Mouse (Mus musculus) MEL (cell line): ENCODE data around the gene Zfp51. TPM values are rescaled to one million over a fixed set of nuclear protein-coding genes. Genes with fewer than 3 reads are reported as not detected.
A peak's percentile ranks its signal among the peaks of the same experiment; 100 is the strongest.
"Not testable (repeated sequence)": the region's sequence is repeated elsewhere in the genome, so short reads cannot be mapped to it uniquely, and the experiment has no call there.

Experiments
- DNase-seq: peaks from one replicate; pipeline ENCODE4 v3.0.0; 2011; ENCODE audit warnings: low read depth, low spot score
- H3K27ac ChIP-seq: 2 replicates; pipeline ENCODE4 v1.5.1; 2012; ENCODE audit warnings: low read depth, mild to moderate bottlenecking, control low read depth, low read length, moderate library complexity; ENCODE audit not compliant: control insufficient read depth
- H3K27me3 ChIP-seq, 2 experiments: fragments of 150-350 bp in 1 of 2; sonication (generic) in 1 of 2; 2 replicates each; pipeline ENCODE4 v1.6.1; 2012; ENCODE audit warnings: low read length in 2 of 2, mild to moderate bottlenecking in 2 of 2, improper control_type of control experiment in 1 of 2, moderate library complexity in 1 of 2; ENCODE audit not compliant: insufficient read depth in 2 of 2, control insufficient read depth in 1 of 2
- H3K36me3 ChIP-seq, 2 experiments: 2 replicates each; pipeline ENCODE4 v1.6.1; 2012 to 2014; ENCODE audit warnings: low read length in 2 of 2, improper control_type of control experiment in 1 of 2, inconsistent platforms in 1 of 2, mild to moderate bottlenecking in 1 of 2; ENCODE audit not compliant: insufficient read depth in 2 of 2, control insufficient read depth in 1 of 2
- H3K4me1 ChIP-seq, 2 experiments: fragments of 150-350 bp in 1 of 2; sonication (generic) in 1 of 2; 2 replicates each; pipeline ENCODE4 v1.6.1; 2012; ENCODE audit warnings: low read length in 2 of 2, improper control_type of control experiment in 1 of 2, mild to moderate bottlenecking in 1 of 2; ENCODE audit not compliant: insufficient read depth in 2 of 2, control insufficient read depth in 1 of 2
- H3K4me3 ChIP-seq, 2 experiments: fragments of 150-350 bp in 1 of 2; sonication (generic) in 1 of 2; 2 replicates each; pipeline ENCODE4 v1.5.1; 2012; ENCODE audit warnings: low read depth in 2 of 2, low read length in 2 of 2, mild to moderate bottlenecking in 2 of 2, moderate library complexity in 2 of 2, control low read depth in 1 of 2, improper control_type of control experiment in 1 of 2; ENCODE audit not compliant: control insufficient read depth in 1 of 2, insufficient read depth in 1 of 2
- H3K79me2 ChIP-seq: 2 replicates; pipeline ENCODE4 v1.6.1; 2012; ENCODE audit warnings: mild to moderate bottlenecking, low read length, moderate library complexity; ENCODE audit not compliant: control insufficient read depth, poor library complexity, insufficient read depth
- H3K9ac ChIP-seq: 2 replicates; pipeline ENCODE4 v1.6.1; 2012; ENCODE audit warnings: low read depth, mild to moderate bottlenecking, control low read depth, low read length, moderate library complexity; ENCODE audit not compliant: control insufficient read depth, poor library complexity, severe bottlenecking
- H3K9me3 ChIP-seq: fragments of 150-350 bp; sonication (generic); replicated peaks from 2 replicates; pipeline ENCODE4 v1.6.1; 2012; ENCODE audit warnings: mild to moderate bottlenecking, low read length, improper control_type of control experiment, moderate library complexity; ENCODE audit not compliant: insufficient read depth
- CHD1 ChIP-seq: IDR thresholded peaks from 2 replicates; pipeline ENCODE4 v1.6.1; 2012; ENCODE audit warnings: low read depth, mild to moderate bottlenecking, inconsistent platforms, low read length, improper control_type of control experiment
- E2F4 ChIP-seq: IDR thresholded peaks from 2 replicates; pipeline ENCODE4 v1.6.1; 2011; ENCODE audit warnings: low read depth, low read length, improper control_type of control experiment, borderline replicate concordance
- EP300 ChIP-seq, 2 experiments: IDR thresholded peaks; 2 replicates each; pipeline ENCODE4 v1.6.1; 2011; ENCODE audit warnings: improper control_type of control experiment in 2 of 2, low read length in 2 of 2, low read depth in 1 of 2, mild to moderate bottlenecking in 1 of 2
- ETS1 ChIP-seq: IDR thresholded peaks from 2 replicates; pipeline ENCODE4 v1.6.1; 2012; ENCODE audit warnings: low read depth, mild to moderate bottlenecking, inconsistent platforms, low read length, improper control_type of control experiment, moderate library complexity
- GATA1 ChIP-seq: IDR thresholded peaks from 2 replicates; pipeline ENCODE4 v1.6.1; 2011; ENCODE audit warnings: low read depth, low read length, improper control_type of control experiment
- JUND ChIP-seq: IDR thresholded peaks from 2 replicates; pipeline ENCODE4 v1.6.1; 2011; ENCODE audit warnings: low read depth, mild to moderate bottlenecking, improper control_type of control experiment, low read length
- MXI1 ChIP-seq: IDR thresholded peaks from 2 replicates; pipeline ENCODE4 v1.6.1; 2011; ENCODE audit warnings: mild to moderate bottlenecking, low read depth, low read length, improper control_type of control experiment
- MYC ChIP-seq: IDR thresholded peaks from 2 replicates; pipeline ENCODE4 v1.6.1; 2011; ENCODE audit warnings: low read depth, mild to moderate bottlenecking, low read length, improper control_type of control experiment, moderate library complexity
- POLR2A ChIP-seq, 2 experiments: IDR thresholded peaks; 2 replicates each; pipeline ENCODE4 v1.6.1; 2011 to 2012; ENCODE audit warnings: low read length in 2 of 2, mild to moderate bottlenecking in 2 of 2, control low read depth in 1 of 2, improper control_type of control experiment in 1 of 2, low read depth in 1 of 2, moderate library complexity in 1 of 2; ENCODE audit not compliant: control insufficient read depth in 1 of 2, insufficient read depth in 1 of 2, poor library complexity in 1 of 2
- POLR2AphosphoS2 ChIP-seq: IDR thresholded peaks from 2 replicates; pipeline ENCODE4 v1.6.1; 2011; ENCODE audit warnings: low read length, improper control_type of control experiment
- RCOR1 ChIP-seq: IDR thresholded peaks from 2 replicates; pipeline ENCODE4 v1.6.1; 2012; ENCODE audit warnings: low read depth, mild to moderate bottlenecking, inconsistent platforms, low read length, improper control_type of control experiment
- TBP ChIP-seq: IDR thresholded peaks from 2 replicates; pipeline ENCODE4 v1.8.0; 2011; ENCODE audit warnings: low read depth, low read length, improper control_type of control experiment
- TCF12 ChIP-seq: IDR thresholded peaks from 2 replicates; pipeline ENCODE4 v1.6.1; 2014; ENCODE audit warnings: low read depth, mild to moderate bottlenecking, inconsistent platforms, low read length, improper control_type of control experiment, moderate library complexity
- UBTF ChIP-seq: IDR thresholded peaks from 2 replicates; pipeline ENCODE4 v1.6.1; 2012; ENCODE audit warnings: low read depth, mild to moderate bottlenecking, inconsistent platforms, low read length, improper control_type of control experiment, moderate library complexity, borderline replicate concordance; ENCODE audit not compliant: insufficient read depth
- ZKSCAN1 ChIP-seq: IDR thresholded peaks from 2 replicates; pipeline ENCODE4 v1.6.1; 2012; ENCODE audit warnings: low read depth, mild to moderate bottlenecking, inconsistent platforms, low read length, improper control_type of control experiment, moderate library complexity
- ZMIZ1 ChIP-seq: IDR thresholded peaks from 2 replicates; pipeline ENCODE4 v1.6.1; 2012; ENCODE audit warnings: low read depth, mild to moderate bottlenecking, inconsistent platforms, low read length, improper control_type of control experiment, moderate library complexity
- ZNF384 ChIP-seq: IDR thresholded peaks from 2 replicates; pipeline ENCODE4 v1.6.1; 2012; ENCODE audit warnings: low read depth, mild to moderate bottlenecking, inconsistent platforms, low read length, improper control_type of control experiment
- polyA plus RNA-seq, 2 experiments: library from polyadenylated mRNA; stranded (reverse) in 1 of 2; unstranded in 1 of 2; fragments of >175 nt in 1 of 2; fragments of >200 nt in 1 of 2; gene quantifications; 2 replicates each; pipeline versions ENCODE4 v1.2.1 to v1.2.4; 2012; ENCODE audit warnings: low replicate concordance in 2 of 2, low read depth in 1 of 2; ENCODE audit not compliant: insufficient read length in 2 of 2, insufficient read depth in 1 of 2, missing spikeins in 1 of 2
- total RNA-seq: library from RNA; depleted of rRNA; stranded (reverse); fragments of 300-350 nt; gene quantifications from 2 replicates; pipeline ENCODE4 v1.2.3, GENCODE M21; 2012

Zfp51 gene
- total and polyA plus RNA-seq, 3 experiments = 3.5 to 5.5 TPM; not detected in 1

- Histone ChIP-seq H3K4me1 (peaks cover 10 to 19% of the 10 kb centered on the region in 2 experiments), H3K36me3 (peaks cover 0 to 17% of the 10 kb centered on the region in 2 experiments; a peak in 2 of 4 replicates)
- DNase-seq, H3K27me3 ChIP-seq, H3K27ac ChIP-seq, H3K9me3 ChIP-seq, H3K9ac ChIP-seq, H3K79me2 ChIP-seq, H3K4me3 ChIP-seq: not testable (repeated sequence)
- TF ChIP-seq TCF12 = peak; percentile 42; the same call in 1 of the 2 replicates
- peak; percentile 80 for TF ChIP-seq RCOR1
- peak; percentile 56; the same call in 1 of the 2 replicates for TF ChIP-seq GATA1
- peak in 1 of 2 experiments; percentile 32; a peak in 1 of 4 replicates for TF ChIP-seq EP300 (IDR thresholded peaks at IDR 0.05; ENCODE audit: low read depth in 1 of 2, low read length in 2 of 2)
These were observed 25.1 kb downstream of the Zfp51 start for GRCm38 (mm10) chr17:21475290-21475689.

GRCm38 (mm10) chr17:21476351-21476750, 26.2 kb downstream of the Zfp51 start:
- H3K27ac ChIP-seq, H3K4me3 ChIP-seq, DNase-seq, H3K27me3 ChIP-seq, H3K9me3 ChIP-seq, H3K9ac ChIP-seq, H3K79me2 ChIP-seq: not testable (repeated sequence)
- peaks cover 0 to 17% of the 10 kb centered on the region in 2 experiments; a peak in 2 of 4 replicates for H3K36me3 ChIP-seq
- peaks cover 8 to 18% of the 10 kb centered on the region in 2 experiments for H3K4me1 ChIP-seq

GRCm38 (mm10) chr17:21478103-21478777, 28.1 kb downstream of the Zfp51 start:
- H3K9me3 ChIP-seq, H3K27ac ChIP-seq, H3K27me3 ChIP-seq, H3K9ac ChIP-seq, H3K4me1 ChIP-seq, H3K4me3 ChIP-seq, H3K79me2 ChIP-seq, DNase-seq, H3K36me3 ChIP-seq: not testable (repeated sequence)

- Histone ChIP-seq H3K27ac (peak within 1 kb of the TSS; percentile 24; the same call in 1 of the 2 replicates), H3K27me3 (peaks cover 0 to 1% of the 10 kb centered on the region in 2 experiments; a peak in 2 of 4 replicates), H3K36me3 (peaks cover 2 to 8% of the 10 kb centered on the region in 2 experiments; a peak in 3 of 4 replicates), H3K4me1 (peaks cover 0 to 6% of the 10 kb centered on the region in 2 experiments; a peak in 2 of 4 replicates), H3K4me3 (peak within 1 kb of the TSS; percentile 80 to 96), H3K79me2 (no peaks in the 10 kb centered on the region), H3K9ac (peak within 1 kb of the TSS; percentile 76), H3K9me3 (no peaks in the 10 kb centered on the region)
- peak; percentile 93 for DNase-seq
- TF ChIP-seq MXI1 (peak; percentile 61), JUND (no peak), MYC (peak; percentile 72; the same call in 1 of the 2 replicates), ZKSCAN1 (no peak), UBTF (no peak), ZNF384 (no peak), POLR2AphosphoS2 (peak; percentile 48; the same call in 1 of the 2 replicates), E2F4 (0 out of 2 replicates have a peak, but pooled peaks have one; percentile 55), ZMIZ1 (peak; percentile 69), CHD1 (0 out of 2 replicates have a peak, but pooled peaks have one; percentile 34), TCF12 (peak; percentile 43; the same call in 1 of the 2 replicates), POLR2A (IDR thresholded peaks at IDR 0.05; ENCODE audit: control insufficient read depth in 1 of 2, insufficient read depth in 1 of 2, low read depth in 1 of 2, low read length in 2 of 2, poor library complexity in 1 of 2) (peak; percentile 40 to 83; a peak in 3 of 4 replicates), ETS1 (0 out of 2 replicates have a peak, but pooled peaks have one; percentile 8), TBP (peak; percentile 64; the same call in 1 of the 2 replicates)
These were observed 38.8 kb downstream of the Zfp51 start, which contains the start of gene Zfp53 for GRCm38 (mm10) chr17:21488760-21489499. TSS of gene Zfp53 (plus strand) at chr17:21488998.
